Mouse (Mus musculus) C2C12 (cell line): ENCODE results near the gene Synpr. TPM values are rescaled to one million over a fixed set of nuclear protein-coding genes. Genes with fewer than 3 reads are reported as not detected.

Experiments used
- H3K27me3 ChIP-seq: one replicate; pipeline ENCODE4 v1.6.1; 2011; ENCODE audit not compliant: control insufficient read depth, insufficient read depth, insufficient read length
- H3K36me3 ChIP-seq: one replicate; pipeline ENCODE4 v1.6.1; 2011; ENCODE audit not compliant: control insufficient read depth, insufficient read depth
- H3K4me3 ChIP-seq: one replicate; pipeline ENCODE4 v1.5.1; 2011; ENCODE audit warnings: mild to moderate bottlenecking, control low read depth; ENCODE audit not compliant: poor library complexity, insufficient read depth, severe bottlenecking
- H3K79me2 ChIP-seq: one replicate; pipeline ENCODE4 v1.6.1; 2011; ENCODE audit not compliant: control insufficient read depth, insufficient read depth
- H3K79me3 ChIP-seq: one replicate; pipeline ENCODE4 v1.6.1; 2011; ENCODE audit warnings: low read depth, control low read depth
- H3ac ChIP-seq: one replicate; pipeline ENCODE3; 2011; ENCODE audit warnings: low read depth; ENCODE audit not compliant: control insufficient read depth, insufficient read length
- CEBPB ChIP-seq: IDR thresholded peaks from one replicate; pipeline ENCODE4 v1.6.1; 2011; ENCODE audit warnings: low read depth, mild to moderate bottlenecking, control low read depth, moderate library complexity
- CTCF ChIP-seq: IDR thresholded peaks from one replicate; pipeline ENCODE4 v1.5.1; 2011; ENCODE audit not compliant: control insufficient read depth, insufficient read depth, insufficient read length
- FOSL1 ChIP-seq: IDR thresholded peaks from one replicate; pipeline ENCODE4 v1.8.0; 2011; ENCODE audit warnings: mild to moderate bottlenecking, low read length; ENCODE audit not compliant: poor library complexity, insufficient read depth, severe bottlenecking
- MAX ChIP-seq: IDR thresholded peaks from one replicate; pipeline ENCODE4 v1.6.1; 2011; ENCODE audit warnings: mild to moderate bottlenecking, control low read depth
- MYOD1 ChIP-seq: IDR thresholded peaks from one replicate; pipeline ENCODE4 v1.6.1; 2011; ENCODE audit warnings: low read depth; ENCODE audit not compliant: control insufficient read depth, insufficient read length
- MYOG ChIP-seq: IDR thresholded peaks from one replicate; pipeline ENCODE4 v1.6.1; 2011; ENCODE audit not compliant: control insufficient read depth, insufficient read length; ENCODE audit errors: extremely low read depth
- USF1 ChIP-seq: IDR thresholded peaks from one replicate; pipeline ENCODE4 v1.6.1; 2011; ENCODE audit warnings: low read depth, mild to moderate bottlenecking, control low read depth, moderate library complexity
- polyA plus RNA-seq: library from polyadenylated mRNA; unstranded; fragments of >200 nt; fragmentation: generic; extraction: Trizol; gene quantifications from one replicate; pipeline ENCODE4 v1.2.1, GENCODE M21; 2012; ENCODE audit warnings: missing spikeins

The Synpr gene
- polyA plus RNA-seq, 1 experiment = not detected

- H3K36me3 ChIP-seq = no peaks in the 10 kb centered on the region
- TF ChIP-seq MYOD1 (no peak), USF1 (no peak), MAX (no peak), FOSL1 (no peak), CTCF (no peak), CEBPB (no peak)
- no peaks in the 10 kb centered on the region for H3K27me3 ChIP-seq
- no peaks in the 10 kb centered on the region for H3K79me2 ChIP-seq
- no peak overlapping the region for H3K4me3 ChIP-seq
- H3ac ChIP-seq = no peak overlapping the region
- H3K79me3 ChIP-seq = no peaks in the 10 kb centered on the region
Measured at GRCm38 (mm10) chr14:13649865-13650264, 365.3 kb downstream of the Synpr start.

- Histone ChIP-seq H3K36me3 (no peaks in the 10 kb centered on the region), H3K79me2 (no peaks in the 10 kb centered on the region), H3K79me3 (no peaks in the 10 kb centered on the region), H3ac (no peak overlapping the region), H3K4me3 (no peak overlapping the region), H3K27me3 (no peaks in the 10 kb centered on the region)
- TF ChIP-seq CEBPB (no peak), USF1 (no peak), CTCF (no peak), MYOG (no peak), FOSL1 (no peak), MYOD1 (no peak), MAX (no peak)
Measured at GRCm38 (mm10) chr14:13651039-13651438, 366.5 kb downstream of the Synpr start.

GRCm38 (mm10) chr14:13651541-13652298 lies 367.1 kb downstream of the Synpr start:
- Histone ChIP-seq H3K27me3 (no peaks in the 10 kb centered on the region), H3K4me3 (no peak overlapping the region), H3K79me3 (no peaks in the 10 kb centered on the region), H3ac (no peak overlapping the region), H3K79me2 (no peaks in the 10 kb centered on the region), H3K36me3 (no peaks in the 10 kb centered on the region)
- no peak for TF ChIP-seq MYOD1
- TF ChIP-seq MAX = no peak
- TF ChIP-seq USF1 = no peak
- TF ChIP-seq FOSL1 = no peak
- TF ChIP-seq MYOG = no peak
- no peak for TF ChIP-seq CEBPB
- TF ChIP-seq CTCF = no peak
